Mouse (Mus musculus) MEL-GATA-1-ER (cell line): ENCODE data around the gene Abcf3.

Experiments
- DNase-seq: peaks from one replicate; pipeline ENCODE4 v3.0.0-alpha.2; 2012; ENCODE audit warnings: low read depth; ENCODE audit errors: extremely low read depth

The Abcf3 gene

DNA sequence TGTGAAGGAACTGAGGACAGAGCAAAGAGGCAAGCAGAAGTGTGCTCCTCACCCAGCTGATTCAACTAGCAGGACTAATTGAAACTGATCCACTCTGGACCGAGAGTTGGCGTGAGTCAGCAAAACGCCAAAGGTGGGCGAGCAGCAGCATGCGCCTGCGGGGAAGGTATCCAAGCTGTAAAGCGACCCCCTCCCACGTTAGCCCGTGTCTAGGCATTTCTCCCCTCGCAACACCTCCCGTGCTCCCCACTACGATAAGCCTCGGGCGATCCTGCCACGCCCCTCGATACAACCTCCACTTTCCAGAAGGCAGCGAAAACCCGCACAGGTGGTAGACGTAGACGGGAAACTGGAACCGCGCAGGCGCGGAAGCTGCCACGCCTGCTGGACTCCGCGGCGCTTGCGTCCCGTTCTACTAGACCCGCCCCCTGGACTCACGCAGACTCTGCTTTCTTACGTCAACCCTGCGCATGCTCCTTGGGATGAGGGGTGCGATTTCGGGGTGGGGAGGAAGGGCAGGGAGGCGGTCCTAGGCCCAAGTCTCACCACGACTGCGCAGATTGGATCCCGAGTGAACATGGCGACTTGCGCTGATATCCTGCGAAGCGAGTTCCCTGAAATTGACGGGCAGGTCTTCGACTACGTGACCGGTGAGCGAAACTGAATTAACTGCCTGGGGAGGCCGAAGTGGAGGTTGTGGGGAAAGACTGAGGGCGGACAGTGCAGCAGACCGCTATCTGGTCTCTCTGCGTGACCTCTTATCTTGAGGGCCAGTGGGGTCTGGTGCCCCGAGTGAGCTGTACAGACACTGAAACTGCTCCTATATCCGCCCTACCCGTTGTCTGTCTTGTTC, at the start of gene Abcf3:
Gene Abcf3, plus strand, starts transcription at position 482 of the 853 bp plus-strand sequence.
- peak; percentile 96 for DNase-seq

GRCm38 (mm10) chr16:20498677-20499475, 49.5 kb upstream of the Abcf3 start, which contains the start of gene Eif2b5:
Gene Eif2b5 (plus strand): TSS chr16:20498817.
- DNase-seq, result peak; percentile 93

GRCm38 (mm10) chr16:20506000-20506399, 42.4 kb upstream of the Abcf3 start:
- DNase-seq, result no peak

DNA sequence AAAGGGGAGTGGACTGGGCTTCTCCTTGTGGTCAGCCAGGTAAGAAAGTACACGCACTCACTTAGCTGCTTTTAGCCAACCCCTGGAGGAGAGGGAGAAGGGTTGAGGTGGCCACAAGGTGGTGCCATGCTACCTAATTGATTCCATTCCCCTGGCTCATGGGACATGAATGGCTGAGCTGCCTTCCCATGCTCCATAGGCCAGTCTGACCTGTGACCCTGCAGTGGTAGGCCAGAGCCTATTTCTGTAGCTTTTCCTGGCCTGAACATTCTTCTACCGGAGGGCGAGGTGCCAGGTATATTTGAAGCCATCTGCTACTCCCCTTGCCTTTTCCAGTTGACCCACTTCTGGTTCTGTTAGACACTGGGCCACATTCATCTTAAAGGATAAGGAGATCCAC, 39.0 kb upstream of the Abcf3 start:
- no peak for DNase-seq

DNA sequence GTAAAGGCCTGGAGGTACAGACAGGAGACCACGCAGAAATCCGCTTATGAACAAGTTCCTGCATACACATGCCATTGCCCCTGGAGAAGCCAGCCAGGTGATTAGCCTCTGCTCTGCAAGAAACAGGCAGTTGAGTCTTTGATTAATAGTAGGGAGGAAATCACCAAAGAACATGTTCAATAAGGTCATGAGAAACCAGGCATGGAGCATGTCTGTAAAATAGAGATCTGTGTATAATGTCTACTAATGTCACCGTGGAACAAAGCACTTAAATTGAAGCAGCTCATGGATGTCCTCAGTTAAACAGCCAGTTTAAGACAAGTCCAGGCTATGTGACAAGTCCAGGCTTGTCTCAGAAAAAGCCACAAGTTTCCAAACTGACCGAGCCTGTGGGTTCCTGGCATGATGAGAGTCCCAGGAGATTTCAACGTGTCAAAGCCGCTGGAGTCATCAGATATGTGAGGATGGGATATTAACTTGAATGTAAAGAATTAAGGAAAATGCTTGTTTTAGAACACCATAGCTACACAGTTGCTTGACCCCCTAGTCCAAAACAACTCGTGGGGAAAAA, 37.0 kb upstream of the Abcf3 start:
- DNase-seq, result no peak

- no peak for DNase-seq
Measured at GRCm38 (mm10) chr16:20516032-20516431, 32.3 kb upstream of the Abcf3 start.

- no peak for DNase-seq
Measured at GRCm38 (mm10) chr16:20516726-20517201, 31.6 kb upstream of the Abcf3 start, which contains the start of gene Dvl3. Gene Dvl3 (plus strand): TSS chr16:20516982.

DNA sequence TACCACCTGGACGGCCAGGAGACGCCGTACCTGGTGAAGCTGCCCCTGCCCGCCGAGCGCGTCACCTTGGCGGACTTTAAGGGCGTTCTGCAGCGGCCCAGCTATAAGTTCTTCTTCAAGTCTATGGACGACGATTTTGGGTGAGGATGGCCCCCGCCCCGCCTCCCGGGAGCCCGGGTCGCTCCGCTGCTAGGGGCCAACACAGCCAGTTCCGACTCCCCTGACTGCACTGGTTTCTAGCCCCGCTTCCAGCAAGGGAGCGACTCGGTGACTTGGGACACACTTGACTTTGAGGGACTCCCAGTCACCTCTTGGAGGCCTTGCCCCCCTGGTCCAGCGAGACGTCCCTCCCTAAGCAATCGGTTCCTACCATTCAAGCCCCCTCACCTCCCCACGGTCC, 31.2 kb upstream of the Abcf3 start:
- DNase-seq, result no peak

GRCm38 (mm10) chr16:20517701-20518374, 30.5 kb upstream of the Abcf3 start:
- no peak for DNase-seq

DNA sequence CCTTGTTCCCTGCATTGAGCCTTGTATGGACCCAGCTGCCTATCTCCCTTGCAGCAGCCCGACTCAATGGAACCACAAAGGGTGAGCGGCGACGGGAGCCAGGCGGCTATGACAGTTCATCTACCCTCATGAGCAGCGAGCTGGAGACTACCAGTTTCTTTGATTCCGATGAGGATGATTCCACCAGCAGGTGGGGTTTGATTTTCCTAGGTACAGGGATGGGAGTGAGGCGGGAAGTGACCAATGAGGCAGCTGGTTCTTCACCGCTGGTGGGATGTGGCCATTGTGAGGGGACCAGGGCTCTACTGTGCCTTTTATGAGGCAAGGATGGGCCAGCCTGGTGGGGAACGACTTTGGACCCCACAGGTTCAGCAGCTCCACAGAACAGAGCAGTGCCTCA, 24.5 kb upstream of the Abcf3 start:
- no peak for DNase-seq

DNA sequence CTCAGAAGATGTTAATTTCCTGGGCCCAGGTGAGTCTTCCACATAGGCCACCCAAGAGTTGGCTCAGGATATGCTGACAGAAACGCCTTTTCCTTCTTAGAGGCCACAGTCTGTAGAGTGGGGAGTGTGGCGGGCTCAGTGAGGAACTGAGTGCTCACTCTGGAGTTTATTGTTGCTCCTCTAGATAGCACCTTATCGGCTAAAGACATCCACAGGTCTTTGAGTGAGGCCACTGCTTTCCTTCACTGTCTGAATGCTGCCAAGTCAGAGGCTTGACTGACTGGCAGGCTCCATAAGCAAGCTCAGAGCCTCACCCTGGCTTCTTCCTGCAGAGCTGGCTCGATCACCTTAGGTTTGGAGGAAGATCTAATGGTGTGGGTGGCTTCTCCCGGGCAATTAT, 19.6 kb upstream of the Abcf3 start:
- DNase-seq, result peak; percentile 86

DNA sequence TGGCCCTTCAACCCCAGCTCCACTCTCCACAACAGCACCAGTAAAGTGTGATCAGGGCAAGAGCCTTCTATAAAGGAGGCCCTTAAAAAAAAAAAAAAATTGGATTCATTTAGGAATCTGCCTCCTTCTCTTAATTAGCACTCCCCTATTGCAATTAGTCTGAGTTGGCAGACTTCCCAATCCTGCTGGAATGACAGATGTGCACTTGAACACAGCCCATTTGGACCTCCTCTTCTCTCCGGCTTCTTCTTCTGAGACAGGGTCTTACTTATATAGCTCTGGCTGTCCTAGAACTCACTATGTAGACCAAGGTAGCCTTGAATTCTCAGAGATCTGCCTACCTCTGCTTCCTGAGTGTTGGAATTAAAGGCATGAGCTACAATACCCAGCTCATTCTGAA, 19.0 kb upstream of the Abcf3 start:
- DNase-seq, result no peak

- no peak for DNase-seq
Measured at GRCm38 (mm10) chr16:20530941-20531340, 17.4 kb upstream of the Abcf3 start.

DNA sequence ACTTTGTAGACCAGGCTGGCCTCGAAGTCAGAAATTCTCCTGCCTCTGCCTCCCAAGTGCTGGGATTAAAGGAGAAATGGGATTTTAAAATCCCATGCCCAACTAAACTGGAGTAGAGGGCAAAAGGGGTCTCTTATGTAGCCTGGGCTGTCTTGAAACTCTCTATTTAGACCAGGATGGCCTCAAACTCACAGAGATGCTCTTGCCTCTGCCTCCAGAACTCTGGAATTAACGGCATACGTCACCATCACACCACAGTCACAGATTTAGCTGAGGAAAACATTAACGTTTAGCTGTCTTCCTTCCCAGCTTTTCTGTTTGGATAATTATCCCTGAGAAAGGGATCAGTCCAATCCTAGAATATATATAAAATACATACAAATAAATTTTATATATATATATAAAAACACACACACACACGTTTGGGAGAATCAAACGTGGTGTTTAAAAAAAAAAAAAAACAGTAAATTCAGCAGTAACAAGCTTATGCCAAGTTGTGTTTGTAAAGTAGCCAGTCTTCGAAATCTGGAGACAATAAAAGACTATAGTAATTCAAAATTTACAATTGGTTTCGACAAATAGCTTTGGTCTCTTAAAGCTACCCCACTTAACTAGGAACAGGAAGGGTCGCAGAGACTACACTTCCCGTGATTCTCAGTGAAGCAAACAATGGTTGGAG, 13.6 kb upstream of the Abcf3 start:
- no peak for DNase-seq

DNA sequence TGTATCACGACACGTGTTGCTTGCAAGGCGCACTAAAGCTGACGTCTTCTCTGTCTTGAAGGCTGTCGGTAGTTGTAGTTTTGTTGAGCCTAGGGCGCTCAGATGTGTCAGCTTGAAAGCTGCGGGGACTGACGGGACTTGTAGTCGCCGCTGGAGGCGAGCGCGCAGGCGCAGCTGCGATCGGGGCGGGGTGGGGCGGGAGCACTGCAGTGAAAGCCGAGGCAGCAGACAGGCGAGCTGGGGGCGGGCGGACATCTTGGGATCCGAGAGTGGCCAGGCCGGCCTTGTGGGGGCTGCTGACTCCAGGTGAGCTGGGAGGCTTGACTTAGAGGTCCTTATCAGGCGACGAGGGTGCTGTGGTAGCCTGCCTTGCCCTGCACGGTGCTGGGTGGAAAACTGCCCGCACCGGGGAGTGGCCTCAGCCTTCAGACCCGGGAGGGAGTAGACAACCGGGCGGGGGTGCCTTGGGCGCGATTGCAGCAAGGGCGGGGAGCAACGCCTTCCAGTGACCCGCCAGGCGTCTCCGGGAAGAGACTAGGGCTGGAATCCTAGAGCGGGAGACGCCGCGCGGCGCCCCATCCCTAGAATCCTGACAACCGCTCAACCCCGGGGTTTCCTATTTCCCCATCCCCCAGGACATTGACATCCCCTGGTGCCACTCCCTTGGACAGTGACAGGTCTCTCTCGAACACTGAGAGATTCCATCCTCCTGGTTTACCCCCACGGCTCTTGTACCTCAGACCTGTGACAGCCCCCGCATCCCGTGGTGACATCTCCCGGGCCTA, 12.9 kb upstream of the Abcf3 start, which contains the start of gene Ap2m1:
Gene Ap2m1, plus strand, starts transcription at position 183 of the 785 bp plus-strand sequence.
- peak; percentile 100 for DNase-seq

DNA sequence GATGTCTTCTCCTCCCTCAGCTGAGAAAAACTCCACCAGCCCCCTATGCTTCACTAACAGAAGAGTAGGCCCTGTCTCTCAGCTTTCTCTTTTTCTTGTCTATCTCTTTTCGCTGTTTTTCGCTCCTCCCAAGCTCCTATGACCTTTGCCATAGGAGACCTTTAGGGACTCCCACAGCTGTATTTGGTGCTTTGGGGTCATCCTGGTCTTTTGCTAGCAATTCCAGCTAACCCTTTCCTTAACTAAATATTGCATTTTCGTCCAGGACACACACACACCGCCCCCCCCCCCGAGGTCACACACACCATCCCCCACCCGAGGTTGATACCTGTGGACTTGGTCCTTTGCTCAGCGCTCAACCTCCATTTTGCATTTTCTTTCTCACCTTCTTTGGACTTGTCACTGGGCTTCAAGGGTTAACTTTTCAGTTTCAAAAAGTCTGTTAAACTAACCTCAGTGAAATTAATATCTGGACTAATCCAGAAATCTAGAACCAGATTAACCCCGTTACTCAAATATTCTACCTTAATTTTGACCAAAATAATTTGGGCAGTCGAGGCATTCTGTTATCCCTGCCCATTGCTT, 12.2 kb upstream of the Abcf3 start:
- DNase-seq, result no peak

- DNase-seq, result no peak
Measured at GRCm38 (mm10) chr16:20537071-20537471, 11.3 kb upstream of the Abcf3 start.

GRCm38 (mm10) chr16:20537601-20538320, 10.6 kb upstream of the Abcf3 start:
- no peak for DNase-seq

DNA sequence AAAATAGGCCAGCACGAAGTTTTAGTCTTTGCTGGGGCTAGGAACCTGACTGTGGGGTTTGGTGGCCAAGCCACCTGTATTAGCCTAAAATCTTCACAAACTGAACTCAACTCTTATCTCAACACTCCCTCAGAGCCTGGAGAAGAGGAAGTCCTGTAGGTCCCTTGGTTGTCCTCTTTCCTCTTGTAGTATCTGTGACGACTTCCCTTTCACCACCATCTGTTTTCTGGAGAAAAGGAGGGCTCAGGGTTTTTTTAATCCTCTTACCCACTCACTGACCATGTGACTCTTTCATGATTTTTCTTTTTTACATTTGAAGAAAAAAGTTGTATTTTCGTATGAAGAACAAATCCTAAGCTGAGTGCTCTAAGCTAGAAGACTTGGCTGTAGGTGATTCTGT, 8.7 kb upstream of the Abcf3 start:
- DNase-seq, result peak; percentile 73
